In the genomic region with DNA sequence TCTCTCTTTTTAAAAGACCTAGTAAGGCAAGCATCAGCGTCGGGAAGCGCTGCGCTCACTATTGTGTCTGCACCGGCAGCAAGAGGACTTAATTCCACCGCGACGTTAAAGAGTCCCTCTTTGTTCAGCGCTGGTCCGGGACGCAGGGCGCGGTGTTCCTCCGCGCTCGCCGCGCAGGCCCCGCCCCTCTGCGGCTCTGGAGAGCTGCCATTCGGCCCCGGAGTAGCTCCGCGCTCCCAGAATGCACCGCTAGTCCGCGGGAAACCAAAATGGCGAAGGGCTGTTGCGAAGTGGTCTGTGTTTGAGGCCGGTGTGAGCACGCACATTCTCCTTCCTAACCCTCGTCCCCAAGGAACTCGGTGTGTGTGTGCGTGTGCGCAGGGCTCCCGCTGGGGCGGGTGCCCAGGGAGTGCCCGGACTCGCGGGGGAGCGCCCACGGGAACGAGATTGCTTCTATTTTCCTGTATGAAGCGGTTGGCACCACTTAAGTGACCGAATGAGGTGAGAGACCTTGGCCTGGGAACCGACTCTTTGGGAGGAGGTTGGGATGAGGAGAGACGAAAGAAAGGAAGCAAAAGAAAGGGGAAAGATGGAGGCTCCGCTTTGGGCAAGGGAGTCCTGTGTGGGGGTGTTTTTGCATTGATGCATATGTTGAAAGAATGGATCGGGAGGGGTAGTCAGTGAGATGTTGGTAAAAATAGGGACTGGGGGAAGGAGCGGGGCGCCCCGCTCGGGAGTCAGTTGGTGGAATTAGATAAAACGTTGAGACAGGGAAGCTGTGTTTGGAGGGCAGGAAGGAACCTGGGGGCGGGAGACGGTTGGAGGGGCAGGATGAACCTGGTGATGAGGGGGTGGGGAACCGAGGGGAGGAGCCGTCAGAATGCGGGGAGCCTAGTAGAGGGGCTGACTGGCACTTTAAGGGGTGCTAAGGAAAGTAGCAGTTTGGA, we compare ENCODE assay signal across 8 mouse cellular contexts. TPM values are rescaled to one million over a fixed set of nuclear protein-coding genes. Genes with fewer than 3 reads are reported as not detected.
DNase-seq lines count a peak whose midpoint lies in the region; ATAC-seq and TF ChIP-seq lines count a peak whose summit lies in the region.

Gene Mtf2 (plus strand): TSS at position 210 of the 947 bp plus-strand sequence.

- WGBS in kidney, embryonic 14.5 days, result under 1% methylated on average over 59 of the region's 59 CpGs
- WGBS in limb, embryonic 15.5 days, result under 1% methylated on average over 59 of the region's 59 CpGs

- TF ChIP-seq CTCF in bone marrow macrophage, adult 2 months (IDR thresholded peaks at IDR 0.05; ENCODE audit: low read depth, low read length), result 0 out of 2 replicates have a peak, but pooled peaks have one; percentile 11
- TF ChIP-seq CTCF in embryonic fibroblast, embryonic 13.5 days (IDR thresholded peaks at IDR 0.05; ENCODE audit: borderline replicate concordance, insufficient read depth, low read length), result no peak

- peak within 1 kb of the TSS; percentile 97 for H3K9ac ChIP-seq in kidney, embryonic 14.5 days (ENCODE audit: low read depth, low read length)
- H3K9ac ChIP-seq in limb, embryonic 15.5 days, result peak within 1 kb of the TSS; percentile 96

- peaks cover 6% of the 10 kb centered on the region; the same call in 1 of the 2 replicates for H3K9me3 ChIP-seq in kidney, embryonic 14.5 days (ENCODE audit: control insufficient read depth, low read length)
- H3K9me3 ChIP-seq in limb, embryonic 15.5 days, result no peaks in the 10 kb centered on the region

- H3K4me2 ChIP-seq in kidney, embryonic 14.5 days (replicated peaks; ENCODE audit: low read depth, low read length), result peak within 1 kb of the TSS; percentile 63
- peak within 1 kb of the TSS; percentile 63 for H3K4me2 ChIP-seq in limb, embryonic 15.5 days

- TF ChIP-seq POLR2A in bone marrow macrophage, adult 2 months (IDR thresholded peaks at IDR 0.05; ENCODE audit: borderline replicate concordance, low read depth, low read length), result peak; percentile 84; the same call in 1 of the 2 replicates
- peak; percentile 95 for TF ChIP-seq POLR2A in embryonic fibroblast, embryonic 13.5 days (IDR thresholded peaks at IDR 0.05; ENCODE audit: low read depth, low read length)

- peak within 1 kb of the TSS; percentile 90 for H3K4me3 ChIP-seq in bone marrow macrophage, adult 2 months (ENCODE audit: insufficient read depth, low read length)
- H3K4me3 ChIP-seq in embryonic fibroblast, embryonic 13.5 days (ENCODE audit: insufficient read depth, low read length), result peak within 1 kb of the TSS; percentile 95
- H3K4me3 ChIP-seq in kidney, embryonic 14.5 days (ENCODE audit: low read length), result peak within 1 kb of the TSS; percentile 92
- peak within 1 kb of the TSS; percentile 72 for H3K4me3 ChIP-seq in limb, embryonic 15.5 days

- H3K27me3 ChIP-seq in kidney, embryonic 14.5 days (ENCODE audit: control insufficient read depth, insufficient read depth, low read length), result no peaks in the 10 kb centered on the region
- H3K27me3 ChIP-seq in limb, embryonic 15.5 days, result no peaks in the 10 kb centered on the region

- peaks cover 22% of the 10 kb centered on the region for H3K36me3 ChIP-seq in kidney, embryonic 14.5 days (ENCODE audit: control insufficient read depth, insufficient read depth, low read length)
- peaks cover 17% of the 10 kb centered on the region; the same call in 1 of the 2 replicates for H3K36me3 ChIP-seq in limb, embryonic 15.5 days

- 0 out of 2 replicates have a peak, but pooled peaks cover 2% of the 10 kb centered on the region for H3K4me1 ChIP-seq in bone marrow macrophage, adult 2 months (ENCODE audit: control insufficient read depth, insufficient read depth, low read length)
- H3K4me1 ChIP-seq in embryonic fibroblast, embryonic 13.5 days (ENCODE audit: control insufficient read depth, insufficient read depth, low read length), result no peaks in the 10 kb centered on the region
- peaks cover 5% of the 10 kb centered on the region; the same call in 1 of the 2 replicates for H3K4me1 ChIP-seq in kidney, embryonic 14.5 days (ENCODE audit: control insufficient read depth, insufficient read depth, low read length)
- no peaks in the 10 kb centered on the region for H3K4me1 ChIP-seq in limb, embryonic 15.5 days

- H3K27ac ChIP-seq in bone marrow macrophage, adult 2 months (ENCODE audit: insufficient read depth, low read depth, low read length), result peak within 1 kb of the TSS; percentile 61
- H3K27ac ChIP-seq in embryonic fibroblast, embryonic 13.5 days (ENCODE audit: insufficient read depth, low read length), result peak within 1 kb of the TSS; percentile 10; the same call in 1 of the 2 replicates
- peak within 1 kb of the TSS; percentile 94 for H3K27ac ChIP-seq in kidney, embryonic 14.5 days (ENCODE audit: low read depth, low read length)
- H3K27ac ChIP-seq in limb, embryonic 15.5 days, result peak within 1 kb of the TSS; percentile 92

- peak; percentile 99 for DNase-seq in A20 (ENCODE audit: low read depth, low spot score)
- peak; percentile 91 to 96 for DNase-seq in heart, adult 9 months (ENCODE audit: low spot score in 2 of 2)
- peak; percentile 73 to 88 for DNase-seq in monocyte, adult 2 months (ENCODE audit: low read depth in 1 of 2, low spot score in 2 of 2)
- DNase-seq in spleen, postnatal 36 days (ENCODE audit: low spot score in 2 of 2), result peak; percentile 95 to 96

- peak; percentile 98 for ATAC-seq in kidney, embryonic 14.5 days (ENCODE audit: low FRiP score, low TSS enrichment)
- peak; percentile 90 for ATAC-seq in limb, embryonic 15.5 days (ENCODE audit: insufficient number of reproducible peaks, low FRiP score, low TSS enrichment, low read depth)

RNA-seq across cellular contexts. Expression of gene Mtf2, which starts in this region (rescaled TPM):
- polyA plus RNA-seq in bone marrow macrophage, adult 2 months (2012; ENCODE audit: insufficient read depth, insufficient read length, missing spikeins), result 29.4 and 33.5 TPM in 2 replicates
- 29.2 and 35.3 TPM in 2 replicates for polyA plus RNA-seq in embryonic fibroblast, embryonic 13.5 days (2011; ENCODE audit: insufficient read length, low read depth, missing spikeins)
- 88.3 and 103 TPM in 2 replicates for polyA plus RNA-seq in kidney, embryonic 14.5 days (2014; fragmentation: Nextera tagmentation; extraction: Ambion mirVana)
- 84.6 and 89.6 TPM in 2 replicates for polyA plus RNA-seq in limb, embryonic 15.5 days (2015; fragmentation: Nextera tagmentation; extraction: Ambion mirVana)

Comparison
In these comparisons a context has a peak if more than half of its experiments do, and no peak if none do; other contexts are left out.
1. Peak in every context shown above with its lines: DNase-seq, ATAC-seq, H3K4me3 ChIP-seq and H3K27ac ChIP-seq.
2. H3K27ac ChIP-seq: peak in every context shown above with its lines; median percentile 94 in kidney, embryonic 14.5 days; 92 in limb, embryonic 15.5 days; 61 in bone marrow macrophage, adult 2 months; 10 in embryonic fibroblast, embryonic 13.5 days.